14 mouse cellular contexts compared by ENCODE assay signal in genomic region chr9:96991118-96991517, GRCm38 (mm10). TPM values are rescaled to one million over a fixed set of nuclear protein-coding genes. Genes with fewer than 3 reads are reported as not detected.
DNase-seq lines count a peak whose midpoint lies in the region; ATAC-seq lines count a peak whose summit lies in the region.
"Had no signal": no experiment of that assay in that cellular context is flagged by ENCODE, and none has a peak within 500 bp of the region (broad histone marks: within the 10 kb centered on the region; RNA-seq: fewer than 3 reads in every experiment).

No protein-coding gene starts in this region.

- no peak overlapping the region for H3K4me2 ChIP-seq in heart, embryonic 13.5 days
- H3K4me2 ChIP-seq in midbrain, embryonic 12.5 days (replicated peaks) = no peak overlapping the region
- H3K4me2 ChIP-seq in midbrain, embryonic 16.5 days (ENCODE audit: low read length) = no peak overlapping the region
- no peak overlapping the region for H3K4me2 ChIP-seq in hindbrain, embryonic 14.5 days (replicated peaks)
- H3K4me2 ChIP-seq in neural tube, embryonic 14.5 days (ENCODE audit: low read depth, low read length) = peak overlapping the region; percentile 14; the same call in 1 of the 2 replicates
- H3K4me2 ChIP-seq: heart, embryonic 11.5 days; lung, embryonic 15.5 days had no signal

- no peak overlapping the region for H3K4me3 ChIP-seq in heart, embryonic 13.5 days
- H3K4me3 ChIP-seq in midbrain, embryonic 12.5 days = no peak overlapping the region
- no peak overlapping the region for H3K4me3 ChIP-seq in midbrain, embryonic 16.5 days (ENCODE audit: low read depth, low read length)
- H3K4me3 ChIP-seq in hindbrain, embryonic 14.5 days (replicated peaks; ENCODE audit: low read length) = no peak overlapping the region
- no peak overlapping the region for H3K4me3 ChIP-seq in neural tube, embryonic 14.5 days (ENCODE audit: low read depth, low read length)
- H3K4me3 ChIP-seq: lung, embryonic 15.5 days had no signal

- H3K9me3 ChIP-seq in heart, embryonic 13.5 days = no peaks in the 10 kb centered on the region
- no peaks in the 10 kb centered on the region for H3K9me3 ChIP-seq in midbrain, embryonic 12.5 days
- H3K9me3 ChIP-seq in midbrain, embryonic 16.5 days (replicated peaks; ENCODE audit: control insufficient read depth, low read length, poor library complexity, severe bottlenecking) = no peaks in the 10 kb centered on the region
- H3K9me3 ChIP-seq in hindbrain, embryonic 14.5 days (ENCODE audit: control insufficient read depth, low read length) = no peaks in the 10 kb centered on the region
- H3K9me3 ChIP-seq in neural tube, embryonic 14.5 days (ENCODE audit: control insufficient read depth, low read length) = no peaks in the 10 kb centered on the region
- H3K9me3 ChIP-seq: lung, embryonic 15.5 days had no signal

- H3K4me1 ChIP-seq in heart, embryonic 13.5 days = peaks cover 96% of the 10 kb centered on the region
- peaks cover 83% of the 10 kb centered on the region for H3K4me1 ChIP-seq in midbrain, embryonic 12.5 days
- H3K4me1 ChIP-seq in midbrain, embryonic 16.5 days (ENCODE audit: control insufficient read depth, insufficient read depth, low read length) = peaks cover 30% of the 10 kb centered on the region
- peaks cover 54% of the 10 kb centered on the region for H3K4me1 ChIP-seq in hindbrain, embryonic 14.5 days (replicated peaks; ENCODE audit: control insufficient read depth, insufficient read depth, low read length)
- H3K4me1 ChIP-seq in neural tube, embryonic 14.5 days (ENCODE audit: control insufficient read depth, insufficient read depth, low read length) = peaks cover 57% of the 10 kb centered on the region

- WGBS in heart, embryonic 13.5 days = 56% methylated on average over 14 of the region's 14 CpGs
- 77% methylated on average over 14 of the region's 14 CpGs for WGBS in midbrain, embryonic 12.5 days
- 62% methylated on average over 14 of the region's 14 CpGs for WGBS in midbrain, embryonic 16.5 days
- 41% methylated on average over 14 of the region's 14 CpGs for WGBS in hindbrain, embryonic 14.5 days
- 34% methylated on average over 14 of the region's 14 CpGs for WGBS in neural tube, embryonic 14.5 days

- ATAC-seq in heart, embryonic 13.5 days (ENCODE audit: extremely low read depth, insufficient number of reproducible peaks, low FRiP score, low TSS enrichment) = no peak
- ATAC-seq in midbrain, embryonic 12.5 days (ENCODE audit: low FRiP score, low read depth) = no peak
- no peak for ATAC-seq in midbrain, embryonic 16.5 days
- no peak for ATAC-seq in hindbrain, embryonic 14.5 days (ENCODE audit: low FRiP score)
- ATAC-seq in neural tube, embryonic 14.5 days (ENCODE audit: low read depth) = no peak

- intact Hi-C loops in heart, postnatal 10 days (cut with DNase I) = no loop called here
- intact Hi-C loops in left cerebral cortex, postnatal 14 days (cut with DNase I) = no loop called here

- no peak for DNase-seq in heart, postnatal 10 days
- no peak for DNase-seq in hindbrain, embryonic 14.5 days (ENCODE audit: low spot score)
- no peak for DNase-seq in left cerebral cortex, postnatal 14 days (ENCODE audit: low spot score in 2 of 2)
- DNase-seq: adrenal gland, postnatal 25 days; cerebellum, postnatal 25 days; gastrocnemius, postnatal 14 days; liver had no signal

- H3K27me3 ChIP-seq in heart, embryonic 13.5 days (replicated peaks) = no peaks in the 10 kb centered on the region
- no peaks in the 10 kb centered on the region for H3K27me3 ChIP-seq in midbrain, embryonic 12.5 days
- no peaks in the 10 kb centered on the region for H3K27me3 ChIP-seq in midbrain, embryonic 16.5 days (ENCODE audit: control insufficient read depth, insufficient read depth, low read depth, low read length)
- H3K27me3 ChIP-seq in hindbrain, embryonic 14.5 days (ENCODE audit: control insufficient read depth, insufficient read depth, low read length) = no peaks in the 10 kb centered on the region
- H3K27me3 ChIP-seq in neural tube, embryonic 14.5 days (ENCODE audit: control insufficient read depth, insufficient read depth, low read length) = no peaks in the 10 kb centered on the region
- H3K27me3 ChIP-seq: lung, embryonic 15.5 days had no signal

- peaks cover 11% of the 10 kb centered on the region for H3K36me3 ChIP-seq in heart, embryonic 13.5 days
- peaks cover 19% of the 10 kb centered on the region for H3K36me3 ChIP-seq in midbrain, embryonic 12.5 days
- H3K36me3 ChIP-seq in midbrain, embryonic 16.5 days (ENCODE audit: control insufficient read depth, insufficient read depth, low read length) = peaks cover 5% of the 10 kb centered on the region; the same call in 1 of the 2 replicates
- H3K36me3 ChIP-seq in hindbrain, embryonic 14.5 days (replicated peaks; ENCODE audit: control insufficient read depth, insufficient read depth) = peaks cover 7% of the 10 kb centered on the region
- 0 out of 2 replicates have a peak, but pooled peaks cover 3% of the 10 kb centered on the region for H3K36me3 ChIP-seq in neural tube, embryonic 14.5 days (ENCODE audit: control insufficient read depth, insufficient read depth, low read length)
- H3K36me3 ChIP-seq: lung, embryonic 15.5 days had no signal

- peak overlapping the region; percentile 54; the same call in 1 of the 2 replicates for H3K27ac ChIP-seq in heart, embryonic 13.5 days (replicated peaks)
- H3K27ac ChIP-seq in midbrain, embryonic 12.5 days (replicated peaks) = peak overlapping the region; percentile 15; the same call in 1 of the 2 replicates
- no peak overlapping the region for H3K27ac ChIP-seq in midbrain, embryonic 16.5 days (ENCODE audit: low read length)
- H3K27ac ChIP-seq in hindbrain, embryonic 14.5 days = peak overlapping the region; percentile 49; the same call in 1 of the 2 replicates
- H3K27ac ChIP-seq in neural tube, embryonic 14.5 days (ENCODE audit: low read depth, low read length) = peak overlapping the region; percentile 68
- H3K27ac ChIP-seq: lung, embryonic 15.5 days had no signal

- H3K9ac ChIP-seq in heart, embryonic 13.5 days = peak overlapping the region; percentile 33; the same call in 1 of the 2 replicates
- H3K9ac ChIP-seq in midbrain, embryonic 12.5 days (replicated peaks) = no peak overlapping the region
- H3K9ac ChIP-seq in midbrain, embryonic 16.5 days (ENCODE audit: low read depth, low read length) = no peak overlapping the region
- no peak overlapping the region; the same call in 1 of the 2 replicates for H3K9ac ChIP-seq in hindbrain, embryonic 14.5 days
- H3K9ac ChIP-seq in neural tube, embryonic 14.5 days (replicated peaks; ENCODE audit: low read depth, low read length) = no peak overlapping the region
- H3K9ac ChIP-seq: lung, embryonic 15.5 days had no signal

RNA-seq across cellular contexts. Expression of gene Spsb4, which starts 27.5 kb away (rescaled TPM):
- 55.5 and 61.4 TPM in 2 replicates for polyA plus RNA-seq in heart, embryonic 13.5 days (2015; fragmentation: Nextera tagmentation; extraction: Ambion mirVana)
- total RNA-seq in heart, postnatal 10 days (2021) = 10 to 100 TPM; 11.4 to 17.9 TPM
- 122 and 126 TPM in 2 replicates for polyA plus RNA-seq in midbrain, embryonic 12.5 days (2016; fragmentation: Nextera tagmentation; extraction: Ambion mirVana)
- polyA plus RNA-seq in midbrain, embryonic 16.5 days (2015; fragmentation: Nextera tagmentation; extraction: Ambion mirVana) = 23.5 and 28.3 TPM in 2 replicates
- polyA plus RNA-seq in hindbrain, embryonic 14.5 days (2014; fragmentation: Nextera tagmentation; extraction: Ambion mirVana) = 26.6 and 34.0 TPM in 2 replicates
- 22.9 and 29.7 TPM in 2 replicates for polyA plus RNA-seq in neural tube, embryonic 14.5 days (2014; fragmentation: Nextera tagmentation; extraction: Ambion mirVana)
- 1 to 10 TPM; 6.7 to 6.9 TPM for total RNA-seq in left cerebral cortex, postnatal 14 days (2021)
- total RNA-seq: MEL had no signal
